Mouse (Mus musculus): Measurements from ENCODE around the gene Epha4. TPM values are rescaled to one million over a fixed set of nuclear protein-coding genes. Genes with fewer than 3 reads are reported as not detected.

The Epha4 gene
- total RNA-seq (2021), result 10 to 100 TPM in 1 of 2 experiments, 1 to 10 TPM in 1; 6.3 to 10.0 TPM
- long read RNA-seq, experiment 1, full-length matches to known transcripts, result 3 of 5 reads
- long read RNA-seq, experiment 1, partial matches to known transcripts, result 1 of 5 reads
- long read RNA-seq, experiment 1, other reads (novel, unspliced or antisense), result 1 of 5 reads
- long read RNA-seq, experiment 2, full-length matches to known transcripts, result 1 of 2 reads
- long read RNA-seq, experiment 2, partial matches to known transcripts, result 1 of 2 reads
- long read RNA-seq, experiment 2, other reads (novel, unspliced or antisense), result 0 of 2 reads

DNA sequence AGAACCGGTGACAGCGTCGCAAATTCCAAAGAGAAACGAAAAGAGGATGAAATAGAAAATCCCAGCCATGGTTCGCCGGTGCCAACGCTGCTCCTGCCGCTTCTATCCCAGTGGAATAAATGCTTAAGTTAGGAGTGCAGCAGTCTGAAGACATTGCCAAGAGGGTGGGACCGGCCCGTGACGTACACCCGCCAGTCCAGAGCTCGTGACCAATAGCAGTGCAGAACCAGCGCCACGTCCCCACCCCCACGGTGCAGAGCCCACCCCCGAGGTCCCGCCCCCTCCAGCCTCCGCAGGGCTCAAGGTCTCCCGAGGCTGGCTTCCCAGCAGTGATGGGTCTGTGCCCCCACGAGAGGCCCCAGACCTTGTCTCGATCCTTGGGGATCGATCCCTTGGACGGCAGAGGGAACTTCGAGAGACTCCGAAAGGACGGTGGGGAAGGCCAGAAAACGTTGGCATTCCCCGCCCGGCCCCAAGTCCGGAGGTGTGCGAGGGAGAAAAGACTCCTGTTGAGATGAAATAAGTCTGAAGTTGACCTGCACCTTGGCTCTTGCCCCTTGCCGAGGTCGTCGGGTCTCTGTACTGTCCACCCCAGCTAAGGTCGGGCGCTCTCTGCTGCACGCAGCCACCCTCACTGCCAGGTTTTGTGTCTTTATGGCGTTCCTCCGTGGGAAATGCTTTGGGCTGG, at the start of gene Epha4:
Epha4 (minus strand) TSS at position 126 of the 688 bp plus-strand sequence.
- DNase-seq, result peak; percentile 86

DNA sequence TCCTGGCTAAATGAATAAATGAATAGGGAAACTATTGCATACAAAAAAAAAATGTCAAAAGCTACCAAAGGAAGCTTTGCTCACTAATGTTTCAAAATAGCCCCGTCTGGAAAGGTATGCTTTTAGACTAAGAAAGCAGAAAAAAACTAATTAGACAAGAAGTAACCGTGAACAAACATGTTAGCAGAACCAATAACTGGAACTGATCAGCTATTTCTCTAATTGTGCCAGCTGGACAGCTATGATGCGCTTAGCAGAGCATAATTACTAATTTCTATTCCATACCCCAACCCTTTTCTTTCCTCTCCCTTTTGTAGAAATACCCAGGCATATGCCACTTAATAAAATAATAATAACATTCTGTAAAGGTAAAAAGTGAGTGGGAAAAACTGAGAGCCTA, 41.3 kb upstream of the Epha4 start:
- DNase-seq, result no peak

DNA sequence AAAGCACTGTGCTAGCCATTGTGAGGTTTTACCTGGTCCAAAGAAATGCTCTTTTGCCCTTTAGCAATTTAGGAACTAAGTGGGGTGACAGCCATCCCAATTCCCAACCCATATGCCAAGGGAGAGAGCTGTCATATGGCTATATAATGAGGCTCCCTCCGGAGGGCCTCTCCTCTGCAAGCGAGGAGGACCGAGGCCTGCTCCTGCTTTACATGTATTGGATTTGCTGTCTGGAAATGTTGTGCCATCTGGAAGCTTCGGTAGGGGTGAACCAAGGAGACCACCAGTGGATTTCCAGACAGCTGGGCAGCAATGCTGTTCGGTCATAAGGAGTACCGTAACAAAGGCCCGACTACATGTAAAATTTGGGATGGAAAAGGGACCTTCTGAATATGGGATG, 37.0 kb upstream of the Epha4 start:
- no peak for DNase-seq

DNA sequence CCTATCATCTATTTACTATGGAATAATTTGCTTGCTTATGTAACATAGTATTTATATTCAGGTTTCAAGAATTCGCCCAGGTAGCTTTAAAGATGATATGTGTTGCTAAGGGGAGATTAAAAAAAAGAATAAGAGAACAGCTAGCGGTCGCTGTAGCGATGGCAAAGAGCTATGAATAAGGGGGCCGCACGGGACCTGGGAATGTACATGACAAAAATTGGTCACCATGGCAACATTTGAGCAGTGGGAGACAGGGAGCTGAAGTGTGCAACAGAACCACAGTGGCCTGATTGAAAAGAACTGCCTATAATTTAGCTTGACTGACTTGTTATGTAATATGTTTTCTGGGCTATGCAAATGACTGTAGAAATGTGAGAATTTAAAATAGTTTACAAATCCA, 30.8 kb upstream of the Epha4 start:
- no peak for DNase-seq

DNA sequence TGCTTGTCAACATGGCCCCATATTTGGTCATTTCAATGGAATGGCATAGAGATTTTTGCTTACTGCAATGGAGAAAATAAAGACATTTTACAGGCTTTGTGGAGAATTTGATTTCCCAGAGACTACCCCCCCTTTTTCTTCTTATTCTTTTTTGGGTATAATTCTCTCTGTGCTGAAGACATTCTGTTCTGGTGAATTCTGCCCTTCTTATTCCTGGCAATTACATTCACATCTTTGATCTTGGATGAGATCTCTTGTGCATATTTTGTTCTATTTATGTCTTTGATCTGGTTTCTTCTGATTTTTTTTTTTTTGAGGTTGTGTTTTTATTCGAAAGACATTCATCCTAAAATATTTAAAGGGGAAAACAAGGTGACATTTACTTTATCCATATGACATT, 30.1 kb upstream of the Epha4 start:
- no peak for DNase-seq

DNA sequence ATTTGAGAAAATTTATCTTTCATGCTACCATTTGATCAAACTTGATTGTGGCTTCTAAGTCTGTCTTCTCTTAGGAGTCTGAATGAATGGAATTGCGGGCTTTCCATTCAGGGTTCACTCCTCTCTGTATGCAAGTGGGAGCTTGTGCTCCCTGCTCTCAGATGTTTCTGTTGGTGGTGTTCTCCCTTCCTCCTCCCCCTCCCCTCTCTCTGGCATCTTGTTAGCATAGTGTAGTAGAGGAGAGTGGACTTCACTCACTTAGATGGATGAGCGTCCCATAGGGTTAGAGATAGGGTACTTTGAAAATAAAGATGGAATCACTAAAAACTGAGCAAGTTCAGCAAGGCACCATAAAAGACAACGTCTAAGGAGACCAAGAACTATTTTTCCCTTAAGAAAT, 29.4 kb upstream of the Epha4 start:
- DNase-seq, result no peak

DNA sequence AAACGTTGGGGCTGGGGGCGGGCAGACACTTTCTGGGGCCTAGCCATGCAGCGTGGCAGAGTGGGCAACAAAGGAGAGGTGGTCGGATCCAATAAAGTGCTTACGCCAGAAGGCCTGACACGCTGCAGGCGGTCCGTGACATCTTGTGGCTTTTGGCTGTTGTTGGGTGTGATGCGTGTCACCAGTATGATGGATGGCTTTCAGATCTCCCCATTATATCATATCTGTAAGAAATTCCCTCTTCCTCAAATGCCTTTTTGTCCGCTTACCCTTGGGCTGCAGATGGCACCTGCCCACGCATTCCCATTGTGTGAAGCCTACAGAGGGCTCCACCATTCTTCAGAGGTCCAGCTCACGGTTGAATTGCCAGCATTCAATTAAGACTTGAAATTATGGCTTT, 25.1 kb upstream of the Epha4 start:
- DNase-seq, result no peak

DNA sequence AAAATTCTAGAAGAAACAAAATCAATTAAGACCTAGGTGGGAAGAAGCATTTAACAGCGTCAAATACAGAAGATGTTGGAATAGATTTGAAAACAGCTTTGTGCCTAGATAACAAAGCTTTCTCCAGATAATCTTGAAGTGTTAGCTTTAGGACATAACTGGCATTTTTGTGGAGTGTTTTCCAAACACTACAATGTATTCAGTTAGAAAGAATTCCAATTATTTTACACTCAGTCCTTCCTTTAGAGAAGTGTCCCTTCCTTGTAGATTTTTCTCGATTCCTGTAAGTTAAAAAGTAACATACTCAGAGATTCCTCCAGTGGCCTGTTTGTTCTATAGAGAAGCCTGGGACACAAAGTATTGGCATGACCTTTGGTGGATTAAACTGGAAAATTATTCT, 23.7 kb upstream of the Epha4 start:
- no peak for DNase-seq

DNA sequence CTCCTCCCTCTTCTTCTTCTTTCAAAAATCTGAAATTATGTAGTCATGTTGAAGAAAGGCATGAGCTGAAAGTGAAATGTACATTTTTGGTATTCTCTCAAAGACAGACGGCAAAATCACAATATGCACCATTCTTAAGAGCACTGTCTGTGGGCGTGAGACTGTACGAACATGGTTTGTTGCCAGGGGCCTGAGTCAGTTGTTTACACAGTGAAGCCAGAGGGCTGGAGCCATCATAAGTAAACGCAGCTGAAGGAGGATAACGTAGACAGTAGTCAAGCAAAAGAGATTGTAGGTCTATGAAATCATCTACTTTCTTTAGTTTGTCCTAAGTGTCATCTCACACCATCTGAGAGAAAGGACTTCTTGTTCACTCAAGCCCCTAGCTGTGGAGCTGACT, 21.0 kb upstream of the Epha4 start:
- no peak for DNase-seq

DNA sequence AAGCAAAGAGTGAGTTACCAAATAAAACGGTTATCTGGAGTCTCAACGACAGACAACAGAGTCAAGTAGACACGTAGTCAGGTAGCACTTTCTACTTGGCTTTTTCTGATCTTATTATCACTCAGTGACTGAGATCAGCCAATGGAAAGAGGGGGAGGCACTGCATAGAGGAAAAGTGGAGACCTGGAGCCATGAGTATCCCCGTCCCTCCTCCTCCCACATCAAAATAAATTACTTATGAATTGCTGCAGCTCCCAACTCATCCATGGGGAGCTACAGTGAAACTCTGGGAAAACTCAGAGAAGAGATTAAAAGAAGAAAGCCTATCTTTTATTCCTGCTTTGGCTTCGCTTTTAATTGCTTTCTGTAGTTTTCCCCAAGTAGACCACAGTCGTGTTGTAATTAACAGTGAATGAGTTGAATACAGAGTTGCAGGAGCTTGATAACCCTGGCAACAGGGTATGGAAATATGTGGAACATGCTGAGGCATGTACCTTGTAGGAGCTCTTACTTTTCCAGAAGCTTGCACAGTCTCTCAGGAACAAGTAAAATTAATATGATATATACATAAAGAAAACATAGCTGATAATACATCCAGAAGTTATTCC, 17.8 kb upstream of the Epha4 start:
- no peak for DNase-seq

DNA sequence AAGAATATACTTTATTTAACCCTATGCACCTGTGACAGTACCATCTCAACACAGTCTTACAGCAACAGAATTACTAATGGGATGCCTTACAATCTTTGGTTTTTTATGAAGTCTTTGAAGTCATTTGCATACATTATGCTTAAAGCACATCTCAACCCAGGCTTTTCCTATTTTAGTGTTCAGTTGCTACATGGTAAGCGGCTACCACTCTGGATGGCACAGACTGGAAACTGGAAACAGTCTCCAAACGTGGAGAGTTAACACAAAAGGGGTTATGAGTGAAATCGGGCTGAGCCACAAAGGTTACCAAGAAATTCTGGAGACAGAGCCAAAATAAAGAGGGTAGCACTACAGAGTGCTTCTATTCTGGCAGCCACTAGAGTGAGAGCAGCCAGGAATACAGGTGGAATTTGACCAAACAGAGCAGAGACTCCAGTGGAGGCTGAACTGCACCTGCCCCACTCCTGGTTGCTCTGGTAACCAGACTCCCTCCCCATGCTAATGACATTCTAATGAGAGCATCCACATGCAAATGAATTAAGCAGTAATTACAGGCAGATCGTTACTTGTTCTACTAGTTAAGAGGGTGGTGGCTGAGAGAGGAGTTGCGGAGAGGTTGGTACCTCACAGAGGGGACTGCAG, 17.2 kb upstream of the Epha4 start:
- DNase-seq, result no peak

DNA sequence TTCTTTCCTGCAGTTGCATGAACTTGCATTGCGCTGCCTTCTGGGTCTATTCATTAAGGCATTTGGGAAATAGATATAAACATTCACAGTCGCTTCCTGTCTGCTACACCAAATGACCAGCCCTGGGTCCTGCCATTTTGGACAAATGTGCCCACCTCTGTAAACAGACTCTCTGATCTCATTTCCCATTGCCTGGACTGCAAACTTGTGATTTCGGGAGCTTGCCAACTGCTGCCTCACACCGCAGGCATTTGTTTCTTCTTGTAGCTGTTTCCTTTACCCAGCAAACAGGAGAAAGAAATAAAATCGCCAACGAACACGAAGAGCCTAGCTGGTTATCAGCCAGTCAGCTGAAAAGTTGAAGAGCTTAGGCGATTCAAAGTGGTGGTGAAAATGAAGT, 10.2 kb upstream of the Epha4 start:
- no peak for DNase-seq

DNA sequence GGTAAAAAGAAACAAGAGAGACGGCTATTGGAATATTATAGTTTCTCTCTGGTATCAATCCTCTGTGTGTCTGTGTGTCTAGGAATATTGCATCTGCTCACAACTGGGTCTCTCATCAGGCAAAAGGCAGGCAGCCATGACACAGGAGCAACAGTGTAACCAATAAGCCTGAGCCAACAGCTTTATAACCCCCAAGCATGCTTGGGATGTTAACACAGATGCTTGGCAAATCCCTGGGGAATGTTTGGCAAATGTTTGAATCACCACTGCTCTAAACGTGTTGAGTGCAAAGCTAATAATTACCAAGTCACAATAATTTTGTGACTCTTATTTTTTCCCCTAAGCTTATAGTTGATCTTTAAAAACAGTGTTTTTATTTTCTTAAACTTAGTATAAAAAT, 8.5 kb upstream of the Epha4 start:
- DNase-seq, result no peak

DNA sequence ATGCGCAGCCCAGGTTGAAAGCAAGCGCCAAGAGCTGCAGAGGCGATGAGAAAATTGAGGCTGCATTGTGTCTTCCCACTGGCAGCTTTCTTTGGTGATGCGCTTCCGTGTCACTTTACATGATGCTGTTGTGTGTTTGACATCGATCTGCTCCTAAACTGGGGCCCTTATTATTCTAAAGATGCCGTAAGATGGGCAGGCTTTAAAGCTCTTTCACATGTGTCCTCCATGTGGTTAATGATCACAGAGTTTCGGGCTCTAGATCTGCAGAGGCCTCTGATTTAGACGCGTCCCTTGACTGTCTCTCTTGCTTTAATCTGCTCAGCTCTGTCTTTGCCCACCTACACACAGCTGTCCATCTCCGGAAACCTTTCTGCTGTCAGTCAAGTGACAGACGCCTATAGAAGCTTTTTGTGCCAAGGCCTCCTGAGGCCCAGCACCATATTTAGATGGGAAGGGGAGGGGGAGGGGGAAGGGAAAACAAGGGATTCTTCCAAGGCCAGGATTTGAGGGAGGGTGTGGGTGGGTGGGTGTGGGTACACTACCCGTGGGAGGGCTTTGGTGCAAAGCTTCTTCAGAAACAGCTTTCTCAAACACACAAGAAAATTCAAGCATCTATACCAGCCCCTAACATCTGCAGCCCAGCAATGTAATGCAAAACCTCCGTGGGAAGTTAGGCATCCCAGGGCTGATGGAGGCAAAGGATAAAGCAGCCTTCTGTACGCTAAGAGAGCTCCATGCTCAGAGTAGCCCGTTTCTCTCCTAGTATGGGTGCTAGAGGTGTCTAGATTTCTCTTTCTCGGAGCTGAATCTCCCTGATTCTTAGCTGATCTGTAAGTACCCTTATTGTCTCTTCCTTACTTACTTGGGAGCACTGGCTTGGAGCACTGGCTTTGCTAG, 7.0 kb upstream of the Epha4 start:
- no peak for DNase-seq

DNA sequence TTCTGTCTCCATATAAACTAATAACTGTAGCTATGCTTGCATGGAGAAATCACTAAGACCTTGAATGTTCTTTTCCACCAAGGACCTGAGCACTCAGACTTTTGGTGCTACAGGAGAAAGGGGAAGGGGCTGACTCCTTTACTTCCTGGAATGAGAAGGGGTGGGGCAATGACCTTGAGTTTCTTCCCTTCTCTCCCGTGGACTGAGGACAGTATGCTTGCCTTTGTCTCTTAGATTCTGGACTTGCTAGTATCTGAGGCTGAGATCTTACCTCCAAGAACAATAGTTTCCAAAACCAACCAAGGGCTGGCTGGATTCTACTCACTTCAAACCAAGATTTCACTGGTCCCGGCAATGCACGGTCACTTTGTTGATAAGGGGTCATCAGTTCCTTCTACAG, 3.8 kb upstream of the Epha4 start:
- no peak for DNase-seq

DNA sequence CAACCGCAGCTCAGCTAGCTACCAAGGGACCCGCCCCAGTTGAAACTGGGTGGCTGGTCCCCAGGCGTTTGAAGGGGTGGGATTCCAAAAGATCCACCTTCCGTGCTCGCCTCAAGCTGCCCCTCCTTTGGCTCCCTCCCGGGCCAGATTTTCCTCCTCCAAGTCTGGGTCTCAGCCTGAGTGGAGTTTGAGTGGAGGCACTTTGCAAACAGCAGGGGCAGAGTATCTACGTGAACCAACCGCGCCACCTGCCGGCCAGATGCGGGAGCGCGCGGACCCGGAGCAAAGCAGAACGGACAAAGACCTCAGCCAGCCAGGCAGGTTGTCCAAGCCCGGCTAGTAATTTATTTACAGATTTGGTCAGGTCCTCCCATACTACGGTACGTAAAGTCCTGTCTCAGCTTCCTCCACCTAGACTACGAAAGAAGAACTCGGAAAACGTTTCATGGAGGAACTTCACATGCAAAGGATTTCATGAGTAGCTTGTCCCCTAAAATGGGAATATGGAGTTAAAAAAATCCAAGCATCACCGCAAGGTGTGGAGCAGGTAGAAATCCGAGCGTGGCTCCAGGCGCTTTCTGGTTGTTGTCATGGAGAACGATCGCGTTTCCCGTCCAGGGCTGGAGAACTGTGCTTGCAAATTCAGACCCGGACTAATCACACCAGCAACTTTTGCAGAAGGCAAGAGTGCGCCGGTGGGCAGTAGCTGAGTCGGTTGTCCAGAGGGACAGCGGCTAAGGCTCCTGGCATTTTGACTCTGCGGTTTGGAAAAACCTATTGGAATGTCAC, 1.5 kb upstream of the Epha4 start:
- DNase-seq, result peak; percentile 94

DNA sequence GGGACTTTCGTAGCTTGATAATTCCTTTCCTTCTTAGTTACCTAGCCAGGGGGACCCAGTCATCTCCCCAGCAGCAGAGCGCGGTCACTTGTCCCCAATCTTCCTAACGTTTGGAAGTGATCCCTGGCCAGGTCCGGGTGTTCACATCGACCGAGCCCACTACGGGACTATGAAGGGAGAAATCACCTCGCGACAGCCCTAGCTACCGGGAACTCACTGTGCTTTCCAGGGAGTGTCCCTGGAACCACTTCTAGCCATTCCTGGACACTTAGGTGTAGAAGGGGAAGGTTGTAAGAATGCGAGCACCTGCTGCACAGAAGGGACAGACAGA, 728 bp upstream of the Epha4 start:
- DNase-seq, result no peak

DNA sequence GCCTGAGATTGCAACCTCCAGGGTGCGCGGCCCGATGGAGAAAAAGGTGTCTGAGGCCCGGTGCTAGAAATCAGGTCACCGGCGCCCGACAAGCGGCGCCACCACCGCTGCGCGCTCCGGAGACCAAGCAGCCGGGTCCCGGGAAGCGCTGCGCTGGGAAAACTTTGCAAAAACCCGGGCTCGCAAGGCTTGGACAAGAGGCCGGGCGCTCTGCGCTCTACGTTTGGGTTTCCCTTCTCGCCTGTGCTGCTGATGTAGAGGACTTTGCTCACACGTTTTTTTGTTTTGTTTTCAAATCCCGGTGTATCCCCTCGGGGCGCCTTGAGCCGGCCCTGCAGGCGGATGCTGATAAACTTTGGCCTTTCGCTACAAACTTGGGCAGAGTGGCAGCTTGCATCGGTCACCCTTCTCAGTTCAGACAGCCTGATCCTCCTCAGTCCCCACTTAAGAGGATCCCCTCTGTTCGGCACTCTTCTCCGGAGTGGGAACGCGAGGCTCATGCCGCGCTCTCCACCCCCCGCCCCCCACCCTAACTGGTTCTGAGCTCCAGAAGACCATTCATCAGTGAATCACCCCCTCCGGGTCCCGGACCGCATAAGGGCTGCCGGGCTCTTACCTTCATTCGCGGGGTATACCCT, 444 bp downstream of the Epha4 start:
- DNase-seq, result peak; percentile 58

DNA sequence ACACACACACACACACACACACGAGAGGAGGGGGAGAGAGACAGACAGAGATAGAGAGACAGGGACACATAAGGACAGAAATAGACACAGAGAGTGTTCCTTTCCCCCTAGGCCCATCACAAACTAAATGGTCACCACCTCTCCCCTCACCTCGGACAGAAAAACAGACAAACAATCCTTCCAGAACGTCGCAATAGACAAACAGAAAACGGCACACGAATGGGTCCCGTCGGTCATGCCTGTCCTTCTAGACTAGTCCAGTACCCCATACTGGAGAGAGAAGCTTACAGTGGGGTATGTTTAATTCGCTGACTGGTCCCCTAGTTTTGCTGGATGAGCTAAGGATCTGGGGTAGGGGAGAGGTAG, 946 bp downstream of the Epha4 start:
- DNase-seq, result no peak

DNA sequence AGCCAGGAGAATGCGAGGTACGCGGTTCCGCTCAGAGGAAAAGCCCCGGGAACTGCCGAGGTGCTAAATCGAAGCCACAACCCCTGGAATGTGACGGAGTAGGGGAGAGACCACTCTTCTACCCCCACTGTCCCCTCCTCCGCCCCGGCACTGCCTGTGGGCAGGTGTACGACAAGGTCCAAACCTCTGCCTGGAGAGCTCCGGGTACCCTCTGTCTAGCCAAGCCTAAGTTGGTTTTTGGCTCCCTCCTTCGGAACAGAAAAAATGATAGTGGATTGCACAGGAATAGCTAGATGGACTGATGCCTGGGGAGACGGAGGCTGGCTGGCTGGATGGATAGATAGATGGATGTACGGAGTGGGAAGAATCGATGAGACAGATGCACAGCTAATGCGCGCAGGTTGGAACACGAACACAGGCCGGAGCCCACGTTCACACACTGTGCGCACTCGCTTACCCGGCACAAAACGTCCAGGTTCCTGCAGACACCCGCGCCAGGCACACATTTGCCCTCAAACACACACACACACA, 1.4 kb downstream of the Epha4 start:
- peak; percentile 22 for DNase-seq
